Mouse (Mus musculus) bone marrow, adult 2 months (tissue): ENCODE results near the gene Mecom. TPM values are rescaled to one million over a fixed set of nuclear protein-coding genes. Genes with fewer than 3 reads are reported as not detected.

Experiments used
- H3K27ac ChIP-seq: fragments of 200-500 bp; 2 replicates; pipeline ENCODE4 v1.5.1; 2012; ENCODE audit warnings: low read depth, mild to moderate bottlenecking, control low read depth, inconsistent platforms, low read length; ENCODE audit not compliant: control insufficient read depth, poor library complexity, insufficient read depth
- H3K4me1 ChIP-seq: fragments of 200-500 bp; 2 replicates; pipeline ENCODE4 v1.6.1; 2011; ENCODE audit warnings: low read length; ENCODE audit not compliant: control insufficient read depth, insufficient read depth
- H3K4me3 ChIP-seq: fragments of 200-500 bp; replicated peaks from 2 replicates; pipeline ENCODE3; 2011; ENCODE audit warnings: mild to moderate bottlenecking, low read depth, low read length, control low read depth; ENCODE audit not compliant: control insufficient read depth
- CTCF ChIP-seq: fragments of 200-500 bp; IDR thresholded peaks from 2 replicates; pipeline ENCODE4 v1.5.1; 2011; ENCODE audit warnings: low read length, control low read depth; ENCODE audit not compliant: control insufficient read depth, insufficient read depth
- POLR2A ChIP-seq: fragments of 200-500 bp; IDR thresholded peaks from 2 replicates; pipeline ENCODE4 v1.6.1; 2011; ENCODE audit warnings: low read depth, mild to moderate bottlenecking, control low read depth, low read length, borderline replicate concordance; ENCODE audit not compliant: control insufficient read depth
- WGBS: fragments of 180-500 bp; shearing (Covaris S2); methylation state at CpG from one replicate; pipeline ENCODE4 v1.1.7; 2018; 5-methylcytosine and 5-hydroxymethylcytosine counted together
- polyA plus RNA-seq: library from polyadenylated mRNA; stranded (reverse); fragments of >200 nt; gene quantifications from 2 replicates; pipeline ENCODE4 v1.2.4, GENCODE M21; 2011; ENCODE audit warnings: low replicate concordance; ENCODE audit not compliant: missing spikeins, insufficient read depth, insufficient read length

Mecom gene
- polyA plus RNA-seq, 1 experiment = 0.70 TPM

DNA sequence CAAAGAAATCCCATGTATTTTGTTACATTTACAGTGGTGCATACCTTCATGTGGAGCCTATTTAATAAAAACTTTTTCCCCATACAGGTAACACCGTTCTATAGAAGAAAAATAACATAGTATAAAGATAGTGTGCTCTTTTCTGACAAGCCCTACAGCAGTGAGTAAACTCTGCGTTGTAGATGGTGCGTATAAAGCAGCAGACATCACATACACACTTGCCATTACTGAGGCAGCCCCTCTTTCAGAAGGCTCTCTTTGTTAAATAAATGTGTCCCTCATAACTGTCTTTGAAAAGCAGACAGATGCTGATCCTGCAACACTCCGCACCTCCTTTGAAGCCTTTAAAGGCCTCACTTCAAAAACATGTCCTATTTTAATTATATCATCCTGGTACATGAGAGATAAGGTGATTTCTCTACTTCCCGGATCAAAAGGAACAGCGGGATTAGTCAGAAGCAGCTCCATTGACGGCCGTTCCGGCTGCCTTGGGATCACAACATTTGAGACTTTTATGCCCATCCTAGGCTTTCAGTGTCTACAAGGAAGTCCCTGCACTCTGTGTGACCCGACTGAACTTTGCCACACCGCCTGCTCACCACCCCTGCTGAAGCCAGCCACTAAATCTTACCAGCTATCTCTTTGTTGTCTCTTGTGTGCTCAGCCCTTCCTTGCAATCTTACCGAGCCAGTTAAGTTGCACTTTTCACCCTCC lies 355.4 kb downstream of the Mecom start:
- 80% methylated on average over 12 of the region's 12 CpGs for WGBS
- TF ChIP-seq POLR2A (no peak), CTCF (no peak)
- Histone ChIP-seq H3K4me3 (no peak overlapping the region), H3K4me1 (no peaks in the 10 kb centered on the region), H3K27ac (no peak overlapping the region)

GRCm38 (mm10) chr3:30189325-30189724 lies 358.5 kb downstream of the Mecom start:
- WGBS = 73% methylated on average over 2 of the region's 2 CpGs
- Histone ChIP-seq H3K27ac (no peak overlapping the region), H3K4me1 (no peaks in the 10 kb centered on the region), H3K4me3 (no peak overlapping the region)
- no peak for TF ChIP-seq CTCF
- TF ChIP-seq POLR2A = no peak

DNA sequence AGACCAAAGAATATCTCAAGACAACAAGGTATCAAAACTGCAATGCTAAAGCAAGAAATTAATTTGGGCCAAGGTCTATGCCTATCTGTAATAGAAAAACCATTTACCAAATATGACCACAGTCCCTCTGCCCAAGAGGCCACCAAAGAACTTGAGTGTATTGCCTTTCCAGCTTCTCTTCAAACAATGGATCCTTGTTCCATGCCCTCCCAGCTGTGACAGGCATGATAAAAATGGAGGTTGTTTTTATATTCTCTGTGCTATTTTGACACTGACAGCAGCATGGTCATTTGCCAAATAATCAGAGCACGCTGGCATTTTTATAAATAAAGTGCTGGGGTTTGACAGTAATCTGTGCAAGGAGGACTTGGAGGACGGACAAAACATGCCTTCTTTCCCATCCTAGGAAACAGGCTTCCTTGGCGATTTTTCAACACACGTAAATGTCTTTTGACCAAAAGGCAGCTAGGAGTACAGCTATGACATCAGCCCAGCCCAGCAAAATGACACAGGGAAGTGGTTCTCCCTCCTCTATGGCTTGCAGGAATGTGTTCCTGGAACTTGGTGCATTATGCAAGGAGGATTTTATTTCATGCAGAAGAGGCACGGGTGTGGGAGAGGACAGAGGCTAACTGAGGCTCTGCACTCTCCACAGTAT lies 359.9 kb downstream of the Mecom start:
- Histone ChIP-seq H3K4me1 (no peaks in the 10 kb centered on the region), H3K4me3 (no peak overlapping the region), H3K27ac (no peak overlapping the region)
- WGBS = 69% methylated on average over 5 of the region's 5 CpGs
- TF ChIP-seq CTCF (no peak), POLR2A (no peak)

DNA sequence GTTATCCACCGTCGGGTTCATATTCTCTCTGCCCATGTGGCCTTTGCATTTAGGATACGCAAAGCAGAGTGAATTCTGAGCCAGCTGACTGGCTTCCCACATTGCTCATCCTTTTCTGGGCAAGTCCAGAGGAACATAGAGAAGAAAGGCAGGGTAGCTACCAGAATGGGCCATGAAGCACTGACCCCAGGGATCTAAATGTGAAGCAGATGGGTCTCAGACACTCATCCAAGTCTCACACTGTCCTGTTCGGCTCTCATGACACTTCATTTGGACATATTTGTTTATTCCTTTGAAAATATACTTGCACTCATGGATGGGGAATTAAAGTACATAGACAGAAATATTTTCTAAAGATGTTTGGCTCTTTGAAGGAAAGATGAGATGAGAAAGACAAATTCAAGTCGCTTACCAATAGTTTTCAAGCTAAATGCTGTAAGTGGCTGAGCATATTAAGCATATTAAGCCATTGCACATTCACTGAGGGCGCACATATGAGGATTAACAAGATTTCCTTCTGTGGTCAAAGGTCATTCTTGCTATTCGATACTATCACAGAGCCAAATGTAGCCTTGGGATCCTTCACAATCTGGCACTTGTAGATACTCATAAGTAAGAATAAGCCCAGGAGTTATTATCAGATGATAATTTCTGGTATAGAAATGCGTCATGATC lies 365.9 kb downstream of the Mecom start:
- Histone ChIP-seq H3K4me3 (no peak overlapping the region), H3K4me1 (no peaks in the 10 kb centered on the region), H3K27ac (no peak overlapping the region)
- WGBS = 81% methylated on average over 8 of the region's 8 CpGs
- TF ChIP-seq POLR2A (no peak), CTCF (no peak)

GRCm38 (mm10) chr3:30176615-30177014 lies 371.2 kb downstream of the Mecom start:
- H3K4me1 ChIP-seq = no peaks in the 10 kb centered on the region
- H3K4me3 ChIP-seq = no peak overlapping the region
- 74% methylated on average over 5 of the region's 5 CpGs for WGBS
- TF ChIP-seq POLR2A (no peak), CTCF (no peak)
- H3K27ac ChIP-seq = no peak overlapping the region

GRCm38 (mm10) chr3:30173812-30174211 lies 374.0 kb downstream of the Mecom start:
- 67% methylated on average over 3 of the region's 3 CpGs for WGBS
- no peak overlapping the region for H3K4me3 ChIP-seq
- no peak for TF ChIP-seq POLR2A
- TF ChIP-seq CTCF = no peak
- no peaks in the 10 kb centered on the region for H3K4me1 ChIP-seq
- no peak overlapping the region for H3K27ac ChIP-seq

- H3K27ac ChIP-seq = no peak overlapping the region
- no peak for TF ChIP-seq POLR2A
- TF ChIP-seq CTCF = no peak
- H3K4me1 ChIP-seq = no peaks in the 10 kb centered on the region
- WGBS = 73% methylated on average over 3 of the region's 3 CpGs
- H3K4me3 ChIP-seq = no peak overlapping the region
These were observed 379.2 kb downstream of the Mecom start for GRCm38 (mm10) chr3:30168396-30169186.

- TF ChIP-seq CTCF = no peak
- TF ChIP-seq POLR2A = no peak
- no peaks in the 10 kb centered on the region for H3K4me1 ChIP-seq
- no peak overlapping the region for H3K4me3 ChIP-seq
- 82% methylated on average over 3 of the region's 3 CpGs for WGBS
- H3K27ac ChIP-seq = no peak overlapping the region
These were observed 380.8 kb downstream of the Mecom start for GRCm38 (mm10) chr3:30167027-30167426.
